Mouse (Mus musculus): ENCODE data around the gene Adgrg7. TPM values are rescaled to one million over a fixed set of nuclear protein-coding genes. Genes with fewer than 3 reads are reported as not detected.

The Adgrg7 gene
- polyA plus RNA-seq, 1 experiment: not detected

DNA sequence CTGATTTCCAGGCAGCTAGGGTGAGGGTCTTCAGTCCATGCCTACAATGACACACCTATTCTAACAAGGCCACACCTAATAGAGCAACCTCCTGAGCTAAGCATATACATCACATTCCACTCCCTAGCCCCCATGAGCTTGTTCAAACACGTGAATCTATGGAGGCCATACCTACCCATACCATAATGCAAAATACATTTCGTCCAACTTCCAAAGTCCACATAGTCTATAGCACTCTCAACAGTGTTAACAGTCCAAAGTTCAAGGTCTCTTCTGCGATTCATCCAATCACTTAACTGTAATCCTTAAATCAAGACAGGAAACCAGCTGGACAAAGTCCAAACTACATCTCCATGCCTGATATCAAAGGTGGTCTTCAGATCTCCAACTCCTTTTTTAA lies 85.6 kb downstream of the Adgrg7 start:
- Histone ChIP-seq H3K27me3 (replicated peaks; ENCODE audit: control insufficient read depth, insufficient read depth, low read length) (no peaks in the 10 kb centered on the region), H3K4me3 (ENCODE audit: insufficient read depth, low read depth, low read length) (no peak overlapping the region), H3K36me3 (ENCODE audit: control insufficient read depth, insufficient read depth, low read length) (peaks cover 2% of the 10 kb centered on the region), H3K4me1 (ENCODE audit: control insufficient read depth, insufficient read depth, low read length) (no peaks in the 10 kb centered on the region), H3K27ac (ENCODE audit: insufficient read depth, low read depth, low read length) (no peak overlapping the region)
- DNase-seq: no peak
- TF ChIP-seq CTCF (conservative IDR thresholded peaks at IDR 0.05; ENCODE audit: insufficient read depth, insufficient read length, low read depth, low read length) (no peak), POLR2A (IDR thresholded peaks at IDR 0.05; ENCODE audit: low read depth, low read length) (no peak)
- 78% methylated on average over 3 of the region's 3 CpGs for WGBS

DNA sequence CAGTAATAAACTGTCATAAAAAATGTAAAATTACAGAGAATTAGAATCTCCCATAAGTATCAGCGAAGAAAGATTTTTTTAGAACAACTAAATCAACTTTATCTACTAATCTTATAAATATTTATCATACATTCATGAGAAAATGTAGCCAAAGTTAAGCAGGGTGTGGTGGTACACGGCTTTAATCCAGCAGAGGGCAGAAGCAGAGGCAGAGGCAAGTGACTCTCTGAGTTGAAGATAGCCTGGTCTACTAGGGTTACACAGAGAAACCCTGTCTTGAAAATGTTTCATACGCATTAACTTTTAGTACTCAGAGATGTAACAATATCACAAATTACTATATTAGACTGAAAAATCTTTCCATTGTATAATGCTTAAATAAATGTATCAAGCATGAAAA lies 89.9 kb downstream of the Adgrg7 start:
- WGBS: 77% methylated on average over 3 of the region's 3 CpGs
- Histone ChIP-seq H3K27me3 (replicated peaks; ENCODE audit: control insufficient read depth, insufficient read depth, low read length) (no peaks in the 10 kb centered on the region), H3K4me1 (ENCODE audit: control insufficient read depth, insufficient read depth, low read length) (no peaks in the 10 kb centered on the region), H3K36me3 (ENCODE audit: control insufficient read depth, insufficient read depth, low read length) (peaks cover 2% of the 10 kb centered on the region), H3K4me3 (ENCODE audit: insufficient read depth, low read depth, low read length) (no peak overlapping the region), H3K27ac (ENCODE audit: insufficient read depth, low read depth, low read length) (no peak overlapping the region)
- TF ChIP-seq POLR2A (IDR thresholded peaks at IDR 0.05; ENCODE audit: low read depth, low read length) (no peak), CTCF (conservative IDR thresholded peaks at IDR 0.05; ENCODE audit: insufficient read depth, insufficient read length, low read depth, low read length) (0 out of 2 replicates have a peak, but pooled peaks have one; percentile 13)
- DNase-seq: no peak

DNA sequence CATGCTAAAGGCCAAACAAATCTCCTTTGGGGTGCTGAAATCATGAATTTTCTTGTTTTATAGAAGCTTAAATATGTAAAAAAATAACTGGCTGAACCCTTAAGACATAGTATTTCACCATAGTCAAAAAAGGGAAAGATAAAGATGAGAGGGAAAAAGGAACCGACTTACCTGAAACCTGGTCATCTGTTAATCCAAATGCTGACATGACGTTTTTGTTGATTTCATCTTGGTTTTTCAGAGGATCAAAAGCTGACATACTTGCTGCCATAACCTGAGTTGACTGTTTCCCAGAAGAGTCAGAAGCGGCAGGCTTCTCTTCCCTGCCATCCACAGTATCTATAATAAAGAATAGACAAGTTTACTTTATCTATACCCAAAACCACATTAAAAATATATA lies 94.8 kb downstream of the Adgrg7 start:
- no peak overlapping the region for H3K4me3 ChIP-seq (ENCODE audit: insufficient read depth, low read depth, low read length)
- no peaks in the 10 kb centered on the region; the same call in none of the 2 replicates for H3K36me3 ChIP-seq (ENCODE audit: control insufficient read depth, insufficient read depth, low read length)
- H3K4me1 ChIP-seq (ENCODE audit: control insufficient read depth, insufficient read depth, low read length): no peaks in the 10 kb centered on the region
- WGBS: 86% methylated on average over 3 of the region's 3 CpGs
- DNase-seq: no peak
- no peak overlapping the region for H3K27ac ChIP-seq (ENCODE audit: insufficient read depth, low read depth, low read length)
- TF ChIP-seq POLR2A (IDR thresholded peaks at IDR 0.05; ENCODE audit: low read depth, low read length) (no peak), CTCF (conservative IDR thresholded peaks at IDR 0.05; ENCODE audit: insufficient read depth, insufficient read length, low read depth, low read length) (no peak)
- H3K27me3 ChIP-seq (replicated peaks; ENCODE audit: control insufficient read depth, insufficient read depth, low read length): no peaks in the 10 kb centered on the region

DNA sequence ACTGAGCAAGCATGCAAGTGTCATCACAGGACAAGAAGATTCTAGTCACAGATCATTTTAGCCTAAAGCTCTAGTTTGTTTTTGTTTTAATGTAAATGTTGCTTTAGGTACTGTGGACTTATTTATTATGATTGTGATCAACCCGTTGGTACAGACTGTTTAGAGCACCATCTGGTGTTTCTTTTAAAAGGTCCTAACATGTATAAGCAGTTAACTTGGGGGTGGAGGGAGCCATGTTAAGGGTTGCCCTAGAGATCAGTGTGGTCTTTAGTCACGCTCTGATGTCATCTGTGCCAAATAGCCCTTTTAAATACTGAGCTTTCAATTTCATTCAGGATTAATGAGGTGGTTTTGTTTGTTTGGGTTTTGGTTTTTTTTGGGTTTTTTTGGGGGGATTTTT lies 99.2 kb downstream of the Adgrg7 start:
- no peak for DNase-seq
- Histone ChIP-seq H3K4me1 (ENCODE audit: control insufficient read depth, insufficient read depth, low read length) (no peaks in the 10 kb centered on the region), H3K27ac (ENCODE audit: insufficient read depth, low read depth, low read length) (no peak overlapping the region), H3K4me3 (ENCODE audit: insufficient read depth, low read depth, low read length) (no peak overlapping the region), H3K36me3 (ENCODE audit: control insufficient read depth, insufficient read depth, low read length) (peaks cover 2% of the 10 kb centered on the region), H3K27me3 (replicated peaks; ENCODE audit: control insufficient read depth, insufficient read depth, low read length) (no peaks in the 10 kb centered on the region)
- no peak for TF ChIP-seq POLR2A (IDR thresholded peaks at IDR 0.05; ENCODE audit: low read depth, low read length)
- TF ChIP-seq CTCF (conservative IDR thresholded peaks at IDR 0.05; ENCODE audit: insufficient read depth, insufficient read length, low read depth, low read length): no peak
- WGBS: 71% methylated on average over 2 of the region's 2 CpGs

DNA sequence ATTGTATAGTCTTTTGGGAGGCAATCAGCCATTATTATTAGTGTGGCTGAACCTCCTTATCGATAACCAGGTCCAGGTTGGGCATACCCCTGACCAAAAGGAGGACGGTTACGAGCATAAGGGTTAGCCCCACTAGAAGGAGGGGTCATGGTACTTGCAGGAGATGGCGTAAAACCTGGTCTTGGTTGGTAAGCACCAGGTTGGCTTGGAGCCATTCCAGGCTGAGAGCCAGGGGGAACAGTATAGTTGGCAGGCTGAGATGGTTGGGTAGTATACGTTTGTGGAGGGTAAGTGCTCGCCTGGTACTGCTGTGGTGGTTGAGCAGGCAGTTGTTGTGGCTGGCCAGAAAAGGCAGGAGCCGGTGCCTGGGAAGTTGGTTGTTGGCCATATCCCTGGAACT lies 104.9 kb downstream of the Adgrg7 start:
- TF ChIP-seq CTCF (conservative IDR thresholded peaks at IDR 0.05; ENCODE audit: insufficient read depth, insufficient read length, low read depth, low read length) (no peak), POLR2A (IDR thresholded peaks at IDR 0.05; ENCODE audit: low read depth, low read length) (no peak)
- 86% methylated on average over 7 of the region's 7 CpGs for WGBS

DNA sequence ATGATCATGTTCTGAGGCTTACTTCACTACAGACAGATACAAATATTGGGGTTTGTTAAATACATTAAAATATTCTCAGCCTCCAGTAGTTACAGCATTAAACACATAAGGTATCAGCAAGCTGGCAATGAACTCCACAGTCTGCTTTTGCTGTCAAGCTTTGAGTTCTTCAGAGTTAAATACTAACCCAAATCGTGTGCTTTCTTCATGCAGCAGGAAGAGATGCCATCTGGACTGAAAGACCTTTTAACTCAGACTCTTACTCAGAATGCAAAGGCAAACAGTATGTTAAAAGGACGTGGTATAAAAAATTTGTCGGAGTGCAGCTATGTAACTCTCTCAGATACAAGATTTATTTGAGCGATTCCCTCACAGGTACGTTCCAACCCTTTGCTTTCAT lies 108.9 kb downstream of the Adgrg7 start:
- TF ChIP-seq POLR2A (IDR thresholded peaks at IDR 0.05; ENCODE audit: low read depth, low read length): no peak
- TF ChIP-seq CTCF (conservative IDR thresholded peaks at IDR 0.05; ENCODE audit: insufficient read depth, insufficient read length, low read depth, low read length): no peak
- Histone ChIP-seq H3K27me3 (replicated peaks; ENCODE audit: control insufficient read depth, insufficient read depth, low read length) (no peaks in the 10 kb centered on the region), H3K36me3 (ENCODE audit: control insufficient read depth, insufficient read depth, low read length) (peaks cover 8% of the 10 kb centered on the region), H3K27ac (ENCODE audit: insufficient read depth, low read depth, low read length) (no peak overlapping the region), H3K4me3 (ENCODE audit: insufficient read depth, low read depth, low read length) (no peak overlapping the region), H3K4me1 (ENCODE audit: control insufficient read depth, insufficient read depth, low read length) (no peaks in the 10 kb centered on the region)
- WGBS: 87% methylated on average over 5 of the region's 5 CpGs
- no peak for DNase-seq

More for the DNA sequence above, 104.9 kb downstream of the Adgrg7 start:
- no peak for DNase-seq
- no peaks in the 10 kb centered on the region for H3K27me3 ChIP-seq (replicated peaks; ENCODE audit: control insufficient read depth, insufficient read depth, low read length)
- no peaks in the 10 kb centered on the region for H3K4me1 ChIP-seq (ENCODE audit: control insufficient read depth, insufficient read depth, low read length)
- peaks cover 9% of the 10 kb centered on the region for H3K36me3 ChIP-seq (ENCODE audit: control insufficient read depth, insufficient read depth, low read length)
- no peak overlapping the region for H3K4me3 ChIP-seq (ENCODE audit: insufficient read depth, low read depth, low read length)
- H3K27ac ChIP-seq (ENCODE audit: insufficient read depth, low read depth, low read length): no peak overlapping the region

DNA sequence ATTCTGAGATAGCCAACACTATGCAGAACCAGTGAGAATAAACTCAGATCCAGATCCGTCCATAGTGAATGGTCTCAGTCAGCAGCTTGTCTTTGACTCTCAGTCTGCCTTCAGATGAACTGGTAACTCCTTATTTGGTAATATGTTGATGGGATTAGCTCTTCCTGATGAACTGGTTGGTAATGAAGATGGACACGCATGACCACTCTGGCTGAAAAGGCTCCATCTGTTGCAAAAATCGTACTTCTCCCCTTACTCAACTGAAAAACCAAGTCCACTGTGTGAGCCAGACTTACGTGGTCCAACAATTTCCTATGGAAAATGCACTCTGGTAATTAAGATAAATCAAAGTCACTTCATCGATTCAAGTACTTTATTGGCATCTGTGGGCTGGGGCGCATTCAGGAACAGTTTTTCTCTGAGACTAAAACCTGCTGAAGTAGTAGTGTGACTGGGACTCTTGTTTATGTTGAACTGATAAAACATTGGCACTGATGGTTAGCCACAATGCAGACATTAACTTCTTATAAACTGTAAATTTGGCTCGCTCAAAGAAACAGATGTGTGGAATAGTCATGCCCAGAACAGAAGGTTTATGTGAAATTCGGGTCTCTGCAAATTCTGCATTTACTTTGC lies 114.5 kb downstream of the Adgrg7 start:
- no peaks in the 10 kb centered on the region for H3K4me1 ChIP-seq (ENCODE audit: control insufficient read depth, insufficient read depth, low read length)
- no peak overlapping the region for H3K4me3 ChIP-seq (ENCODE audit: insufficient read depth, low read depth, low read length)
- no peak for DNase-seq
- TF ChIP-seq POLR2A (IDR thresholded peaks at IDR 0.05; ENCODE audit: low read depth, low read length) (no peak), CTCF (conservative IDR thresholded peaks at IDR 0.05; ENCODE audit: insufficient read depth, insufficient read length, low read depth, low read length) (no peak)
- 79% methylated on average over 8 of the region's 8 CpGs for WGBS
- H3K27ac ChIP-seq (ENCODE audit: insufficient read depth, low read depth, low read length): no peak overlapping the region
- no peaks in the 10 kb centered on the region; the same call in none of the 2 replicates for H3K36me3 ChIP-seq (ENCODE audit: control insufficient read depth, insufficient read depth, low read length)
- no peaks in the 10 kb centered on the region for H3K27me3 ChIP-seq (replicated peaks; ENCODE audit: control insufficient read depth, insufficient read depth, low read length)

Data from kidney, adult 2 months (tissue).